Mouse (Mus musculus) liver, embryonic 12.5 days (tissue): ENCODE data around the gene Sh3bgrl2. TPM values are rescaled to one million over a fixed set of nuclear protein-coding genes. Genes with fewer than 3 reads are reported as not detected.
A peak's percentile ranks its signal among the peaks of the same experiment; 100 is the strongest.

Source experiments
- ATAC-seq: fragments of 200-750 bp; cut with Nextera tagmentation; 2 replicates; pipeline ENCODE4 v1.8.0; 2017; ENCODE audit warnings: moderate number of reproducible peaks, mild to moderate bottlenecking, moderate library complexity
- H3K27ac ChIP-seq: fragments of 300-500 bp; sonication (generic); 2 replicates; pipeline ENCODE4 v1.5.1; 2016; ENCODE audit warnings: mild to moderate bottlenecking
- H3K27me3 ChIP-seq: fragments of 300-500 bp; sonication (generic); replicated peaks from 2 replicates; pipeline ENCODE4 v1.6.1; 2016; ENCODE audit warnings: mild to moderate bottlenecking, moderate library complexity
- H3K36me3 ChIP-seq: fragments of 300-500 bp; sonication (generic); 2 replicates; pipeline ENCODE4 v1.6.1; 2016; ENCODE audit warnings: mild to moderate bottlenecking, moderate library complexity
- H3K4me1 ChIP-seq: fragments of 300-500 bp; sonication (generic); 2 replicates; pipeline ENCODE4 v1.6.1; 2016
- H3K4me2 ChIP-seq: fragments of 300-500 bp; sonication (generic); 2 replicates; pipeline ENCODE4 v1.6.1; 2016; ENCODE audit warnings: mild to moderate bottlenecking, moderate library complexity
- H3K4me3 ChIP-seq: fragments of 300-500 bp; sonication (generic); 2 replicates; pipeline ENCODE4 v1.5.1; 2016; ENCODE audit warnings: mild to moderate bottlenecking, moderate library complexity
- H3K9ac ChIP-seq: fragments of 300-500 bp; sonication (generic); 2 replicates; pipeline ENCODE4 v1.6.1; 2016; ENCODE audit warnings: mild to moderate bottlenecking, moderate library complexity
- H3K9me3 ChIP-seq: fragments of 300-500 bp; sonication (generic); replicated peaks from 2 replicates; pipeline ENCODE4 v1.6.1; 2016; ENCODE audit warnings: mild to moderate bottlenecking, moderate library complexity
- WGBS: fragments of 180-500 bp; shearing (Covaris S2); methylation state at CpG from one replicate; pipeline ENCODE4 v1.1.7; 2016; ENCODE audit not compliant: insufficient replicate concordance; 5-methylcytosine and 5-hydroxymethylcytosine counted together
- polyA plus RNA-seq: library from polyadenylated mRNA; unstranded; fragments of >200 nt; fragmentation: Nextera tagmentation; extraction: Ambion mirVana; gene quantifications from 2 replicates; pipeline ENCODE4 v1.2.1, GENCODE M21; 2016

Gene Sh3bgrl2
- polyA plus RNA-seq, 1 experiment from 2014 or later, result 9.7 TPM

DNA sequence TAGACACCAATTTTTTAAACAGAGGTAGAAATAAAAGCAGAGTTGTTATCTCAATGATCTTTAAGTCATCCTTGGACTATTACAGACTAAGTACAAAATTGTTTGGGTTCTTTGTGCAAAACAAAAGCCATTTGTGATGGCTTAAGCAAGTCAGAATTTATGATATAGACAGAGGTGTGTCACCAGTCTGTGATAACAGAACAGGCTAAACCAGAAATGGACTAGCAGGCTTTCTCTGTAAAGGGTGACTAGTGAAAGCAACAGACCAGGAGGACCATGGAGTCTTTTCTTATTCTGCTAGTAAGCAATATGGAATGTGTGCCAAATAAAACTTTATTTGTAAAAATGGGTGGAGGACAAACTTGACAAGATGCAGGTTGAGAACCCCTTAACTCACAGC, 2.9 kb upstream of the Sh3bgrl2 start:
- H3K4me1 ChIP-seq, result peaks cover 14% of the 10 kb centered on the region
- no peak overlapping the region for H3K4me3 ChIP-seq
- no peak overlapping the region for H3K4me2 ChIP-seq
- no peaks in the 10 kb centered on the region for H3K9me3 ChIP-seq
- no peaks in the 10 kb centered on the region for H3K36me3 ChIP-seq
- peaks cover 23% of the 10 kb centered on the region for H3K27me3 ChIP-seq
- no peak for ATAC-seq
- no peak overlapping the region for H3K27ac ChIP-seq
- no peak overlapping the region for H3K9ac ChIP-seq

DNA sequence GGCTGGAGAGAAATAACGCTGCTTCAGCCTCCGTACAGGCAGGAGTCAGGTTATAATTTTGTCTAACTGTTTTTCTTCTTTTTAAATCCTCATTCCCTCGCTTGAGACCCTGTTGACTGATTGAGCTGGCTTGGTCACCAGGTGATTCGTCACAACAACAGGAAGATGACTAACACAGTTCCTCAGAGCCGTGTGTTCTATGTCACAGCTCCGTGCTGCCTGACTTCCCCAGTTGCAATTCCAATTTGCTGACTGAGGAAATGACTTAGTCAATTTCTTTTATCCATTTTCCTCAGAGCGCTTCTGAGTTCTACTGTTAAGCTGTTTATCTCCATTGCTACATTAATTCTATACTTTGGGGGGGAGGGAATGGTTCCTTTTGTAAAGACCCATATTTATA, 1.8 kb upstream of the Sh3bgrl2 start:
- no peak for ATAC-seq
- H3K9me3 ChIP-seq, result no peaks in the 10 kb centered on the region
- WGBS, result 51% methylated on average over 7 of the region's 7 CpGs
- peaks cover 23% of the 10 kb centered on the region for H3K27me3 ChIP-seq
- no peak overlapping the region for H3K27ac ChIP-seq
- H3K36me3 ChIP-seq, result no peaks in the 10 kb centered on the region
- no peak overlapping the region for H3K4me2 ChIP-seq
- H3K4me3 ChIP-seq, result no peak overlapping the region
- H3K9ac ChIP-seq, result no peak overlapping the region
- H3K4me1 ChIP-seq, result peaks cover 8% of the 10 kb centered on the region; the same call in 1 of the 2 replicates

DNA sequence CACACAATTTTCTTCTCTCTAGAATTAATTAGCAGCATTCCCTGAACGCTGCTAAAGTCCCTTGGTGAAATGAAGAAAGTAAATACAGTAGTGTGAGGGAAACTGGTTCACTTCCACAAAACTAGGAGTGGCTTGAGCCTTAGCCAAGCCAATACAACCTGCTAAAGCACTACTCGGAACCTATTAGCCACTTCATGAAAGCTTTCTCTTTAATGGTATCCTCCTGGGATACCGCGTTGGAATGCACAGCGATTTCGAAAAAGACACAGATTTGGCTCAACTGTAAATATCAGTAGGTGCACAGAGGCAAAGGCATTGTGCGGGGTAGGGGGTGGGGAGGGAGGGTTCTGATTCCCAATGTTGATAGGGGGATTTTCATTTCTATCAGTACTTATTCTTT, 898 bp upstream of the Sh3bgrl2 start:
- ATAC-seq, result no peak
- H3K27me3 ChIP-seq, result peaks cover 23% of the 10 kb centered on the region
- H3K36me3 ChIP-seq, result no peaks in the 10 kb centered on the region
- H3K27ac ChIP-seq, result no peak overlapping the region
- peaks cover 8% of the 10 kb centered on the region; the same call in 1 of the 2 replicates for H3K4me1 ChIP-seq
- H3K4me2 ChIP-seq, result no peak overlapping the region; the same call in 1 of the 2 replicates
- H3K9me3 ChIP-seq, result no peaks in the 10 kb centered on the region
- 61% methylated on average over 7 of the region's 7 CpGs for WGBS
- no peak overlapping the region for H3K4me3 ChIP-seq
- H3K9ac ChIP-seq, result no peak overlapping the region

DNA sequence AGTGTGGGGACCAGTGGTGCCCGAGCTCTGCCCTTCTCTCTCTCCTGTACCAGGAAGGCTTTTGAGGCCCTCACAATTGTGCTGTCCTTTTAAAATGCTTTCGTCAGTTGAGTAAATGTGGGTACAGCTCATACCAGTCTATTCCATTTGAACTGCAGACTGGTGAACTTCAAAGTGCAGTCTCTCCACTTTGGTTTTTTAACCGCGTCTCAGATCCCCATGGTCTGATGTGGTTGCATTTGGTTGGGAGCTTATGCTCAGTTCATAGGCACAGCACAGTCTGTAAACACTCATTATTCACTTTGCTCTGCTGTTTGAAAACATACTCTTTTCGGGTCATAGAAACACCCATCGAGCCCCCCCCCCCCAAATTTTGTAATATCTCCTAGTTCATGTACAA, 1.7 kb downstream of the Sh3bgrl2 start:
- Histone ChIP-seq H3K4me1 (peaks cover 8% of the 10 kb centered on the region; the same call in 1 of the 2 replicates), H3K9ac (no peak overlapping the region), H3K27ac (no peak overlapping the region), H3K4me2 (0 out of 2 replicates have a peak overlapping the region, but pooled peaks have one; percentile 4), H3K9me3 (no peaks in the 10 kb centered on the region), H3K27me3 (peaks cover 23% of the 10 kb centered on the region), H3K4me3 (no peak overlapping the region), H3K36me3 (no peaks in the 10 kb centered on the region)
- ATAC-seq, result no peak
- WGBS, result 69% methylated on average over 6 of the region's 6 CpGs

DNA sequence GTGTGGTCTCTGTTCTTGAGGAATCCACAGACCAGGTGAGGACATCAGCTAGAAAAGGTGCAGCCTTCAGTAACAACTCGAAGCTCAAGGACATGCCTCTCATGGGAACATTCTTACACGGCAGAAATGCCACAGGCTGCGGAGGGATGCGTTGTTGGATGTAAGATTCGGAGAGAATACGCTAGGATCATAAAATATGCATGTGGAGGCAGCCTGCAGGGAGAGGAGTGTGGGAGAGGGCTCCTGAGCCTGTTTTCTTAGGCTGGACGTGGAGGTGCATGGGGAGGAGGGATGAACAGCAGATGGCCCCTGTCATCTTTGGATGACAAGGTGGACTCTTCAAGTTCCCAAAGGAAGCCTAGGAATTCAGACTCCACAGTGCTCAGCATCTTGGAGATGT, 3.0 kb downstream of the Sh3bgrl2 start:
- no peak for ATAC-seq
- WGBS, result 70% methylated on average over 7 of the region's 7 CpGs
- peaks cover 23% of the 10 kb centered on the region for H3K27me3 ChIP-seq
- H3K36me3 ChIP-seq, result no peaks in the 10 kb centered on the region
- H3K4me2 ChIP-seq, result no peak overlapping the region
- H3K9ac ChIP-seq, result no peak overlapping the region
- no peak overlapping the region for H3K4me3 ChIP-seq
- no peaks in the 10 kb centered on the region for H3K9me3 ChIP-seq
- peaks cover 8% of the 10 kb centered on the region; the same call in 1 of the 2 replicates for H3K4me1 ChIP-seq
- H3K27ac ChIP-seq, result no peak overlapping the region

DNA sequence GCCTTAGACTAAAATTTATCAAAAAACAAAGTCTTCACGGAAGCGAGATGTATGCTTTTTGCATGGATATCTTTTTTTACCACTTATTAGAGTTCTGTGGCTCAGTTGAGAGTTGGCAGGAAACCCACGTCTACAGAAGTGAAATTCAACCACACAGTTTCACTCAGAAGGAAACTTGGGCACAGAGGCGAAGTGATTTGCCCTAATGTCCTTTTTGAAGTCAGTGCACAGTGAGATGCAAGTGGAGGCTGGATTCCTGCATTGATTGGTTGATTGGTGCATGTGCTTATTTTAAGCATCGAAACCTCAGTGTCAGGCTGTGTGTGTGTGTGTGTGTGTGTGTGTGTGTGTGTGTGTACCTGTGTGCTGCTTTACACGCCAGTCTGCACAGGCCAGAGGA, 3.5 kb downstream of the Sh3bgrl2 start:
- Histone ChIP-seq H3K4me2 (no peak overlapping the region), H3K4me1 (peaks cover 8% of the 10 kb centered on the region; the same call in 1 of the 2 replicates), H3K9me3 (no peaks in the 10 kb centered on the region), H3K27me3 (peaks cover 23% of the 10 kb centered on the region), H3K36me3 (no peaks in the 10 kb centered on the region), H3K9ac (no peak overlapping the region), H3K27ac (no peak overlapping the region), H3K4me3 (no peak overlapping the region)
- no peak for ATAC-seq
- WGBS, result 63% methylated on average over 6 of the region's 6 CpGs

DNA sequence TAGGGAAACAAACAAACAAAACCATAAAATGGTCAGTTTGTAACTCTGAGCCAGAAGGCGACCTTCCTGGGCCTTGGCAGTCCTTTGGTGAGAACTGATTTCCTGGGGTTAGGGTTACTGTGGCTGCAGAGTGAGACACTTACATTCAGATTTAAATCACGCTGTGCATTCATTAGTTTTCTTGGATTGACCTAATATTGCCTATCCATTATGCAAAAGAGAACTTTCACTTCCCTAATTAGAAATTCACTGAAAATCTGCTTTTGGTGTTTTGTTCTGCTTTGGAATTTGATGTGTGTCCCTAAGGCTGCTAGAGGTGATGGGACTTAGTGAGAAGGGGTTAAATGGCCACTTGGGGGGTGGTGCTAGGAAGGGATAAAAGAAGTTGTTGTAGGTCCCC, 7.5 kb downstream of the Sh3bgrl2 start:
- Histone ChIP-seq H3K4me2 (no peak overlapping the region), H3K27ac (no peak overlapping the region), H3K27me3 (no peaks in the 10 kb centered on the region), H3K9ac (no peak overlapping the region), H3K4me1 (no peaks in the 10 kb centered on the region), H3K9me3 (no peaks in the 10 kb centered on the region), H3K36me3 (no peaks in the 10 kb centered on the region), H3K4me3 (no peak overlapping the region)
- WGBS, result 62% methylated on average over 2 of the region's 2 CpGs
- no peak for ATAC-seq

DNA sequence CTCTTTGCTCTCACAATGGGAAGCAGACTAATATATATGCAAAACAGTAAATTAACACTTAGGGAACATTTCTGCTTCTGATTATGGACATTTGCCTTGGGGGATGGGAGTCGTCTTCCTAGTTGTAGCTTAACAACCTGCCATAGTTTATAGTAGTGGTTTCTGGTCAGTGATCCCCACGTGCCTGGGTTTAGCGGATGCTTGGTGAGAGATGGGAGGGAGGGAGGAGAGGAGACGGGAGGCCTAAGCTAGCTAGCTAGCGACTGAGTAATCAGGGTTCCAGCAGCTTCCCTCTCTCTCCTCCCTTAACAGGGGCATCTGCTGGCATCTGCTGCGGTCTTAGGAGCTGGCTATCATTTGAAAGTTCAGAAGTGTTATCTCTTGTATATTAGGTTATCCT, 8.1 kb downstream of the Sh3bgrl2 start:
- Histone ChIP-seq H3K4me2 (no peak overlapping the region), H3K36me3 (no peaks in the 10 kb centered on the region), H3K4me3 (no peak overlapping the region), H3K4me1 (no peaks in the 10 kb centered on the region), H3K27me3 (no peaks in the 10 kb centered on the region), H3K9me3 (no peaks in the 10 kb centered on the region), H3K9ac (no peak overlapping the region), H3K27ac (no peak overlapping the region)
- 30% methylated on average over 6 of the region's 6 CpGs for WGBS
- ATAC-seq, result no peak

DNA sequence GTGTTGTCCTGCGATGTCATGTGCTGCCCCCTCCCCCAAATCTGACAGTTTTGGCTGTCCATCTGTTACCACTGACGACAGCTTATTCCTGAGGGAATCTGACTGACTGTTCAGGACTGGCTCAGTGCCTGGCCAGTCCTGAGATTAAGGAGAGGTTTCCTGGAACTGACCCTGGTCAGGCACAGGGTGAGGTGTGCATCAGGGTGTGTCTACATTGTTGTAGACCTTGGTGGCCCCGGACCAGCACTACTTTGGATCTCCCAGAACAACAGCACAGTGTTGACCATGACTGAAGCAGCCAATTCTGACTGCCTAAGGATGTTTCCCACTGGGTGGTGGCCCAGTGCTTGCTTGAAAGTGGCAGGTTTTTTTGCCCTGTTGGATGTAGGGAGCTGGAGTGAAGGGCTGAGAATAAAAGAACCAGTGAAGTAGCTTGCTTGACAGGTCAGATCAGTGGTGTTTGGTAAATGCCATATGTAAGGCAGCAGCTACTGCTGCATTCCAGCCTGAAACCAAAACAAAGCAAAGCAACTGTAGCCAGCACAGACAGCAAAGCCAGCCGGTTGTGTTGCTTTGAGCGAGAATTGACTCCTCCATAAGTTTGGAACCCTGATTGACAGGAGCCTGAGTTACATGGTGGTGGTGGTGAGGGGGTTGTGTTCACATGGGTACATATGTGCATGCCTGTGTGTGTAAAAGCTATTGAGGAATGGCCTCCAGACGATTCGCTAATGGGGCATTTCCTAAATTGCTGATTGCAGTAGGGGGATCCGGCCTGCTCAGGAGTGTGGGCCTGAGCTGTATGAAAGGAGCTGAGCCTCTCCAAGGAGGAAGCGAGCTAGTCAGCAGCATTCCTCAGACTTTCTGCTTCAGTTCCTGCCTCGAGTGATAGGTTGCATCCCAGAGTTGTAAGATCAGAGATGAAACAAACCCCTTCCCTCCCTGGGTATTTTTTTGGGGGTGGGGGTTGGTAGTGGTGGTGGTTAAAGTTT, 8.9 kb downstream of the Sh3bgrl2 start:
- Histone ChIP-seq H3K27ac (no peak overlapping the region), H3K4me3 (no peak overlapping the region), H3K27me3 (no peaks in the 10 kb centered on the region), H3K9me3 (no peaks in the 10 kb centered on the region), H3K9ac (no peak overlapping the region), H3K4me2 (no peak overlapping the region), H3K4me1 (no peaks in the 10 kb centered on the region), H3K36me3 (no peaks in the 10 kb centered on the region)
- WGBS, result 53% methylated on average over 10 of the region's 10 CpGs
- peak; percentile 37; the same call in 1 of the 2 replicates for ATAC-seq

DNA sequence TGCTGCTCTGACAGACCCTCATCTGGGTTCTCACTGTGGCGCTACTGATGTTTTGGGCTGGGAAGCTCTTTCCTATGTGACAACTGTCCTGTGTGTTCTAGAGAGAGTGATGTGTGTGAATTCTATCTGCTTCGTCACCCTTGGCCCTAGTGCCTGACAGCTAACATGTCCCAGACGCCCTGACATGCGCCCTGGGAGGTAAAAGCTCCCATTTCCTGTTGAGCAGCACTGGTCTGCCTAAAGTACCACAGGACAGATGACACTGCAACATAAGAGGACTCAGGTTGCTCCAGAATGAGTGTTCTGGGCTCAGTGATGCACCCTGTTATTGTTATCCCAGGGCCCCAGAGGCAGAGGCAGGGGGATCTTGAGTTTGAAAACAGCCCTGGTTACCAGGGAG, 12.5 kb downstream of the Sh3bgrl2 start:
- ATAC-seq, result no peak; the same call in 1 of the 2 replicates
- H3K27me3 ChIP-seq, result no peaks in the 10 kb centered on the region
- WGBS, result 62% methylated on average over 4 of the region's 4 CpGs
- no peak overlapping the region for H3K9ac ChIP-seq
- H3K4me1 ChIP-seq, result peaks cover 1% of the 10 kb centered on the region; the same call in 1 of the 2 replicates
- no peak overlapping the region for H3K27ac ChIP-seq
- H3K36me3 ChIP-seq, result no peaks in the 10 kb centered on the region
- H3K9me3 ChIP-seq, result no peaks in the 10 kb centered on the region
- no peak overlapping the region for H3K4me2 ChIP-seq
- no peak overlapping the region for H3K4me3 ChIP-seq

DNA sequence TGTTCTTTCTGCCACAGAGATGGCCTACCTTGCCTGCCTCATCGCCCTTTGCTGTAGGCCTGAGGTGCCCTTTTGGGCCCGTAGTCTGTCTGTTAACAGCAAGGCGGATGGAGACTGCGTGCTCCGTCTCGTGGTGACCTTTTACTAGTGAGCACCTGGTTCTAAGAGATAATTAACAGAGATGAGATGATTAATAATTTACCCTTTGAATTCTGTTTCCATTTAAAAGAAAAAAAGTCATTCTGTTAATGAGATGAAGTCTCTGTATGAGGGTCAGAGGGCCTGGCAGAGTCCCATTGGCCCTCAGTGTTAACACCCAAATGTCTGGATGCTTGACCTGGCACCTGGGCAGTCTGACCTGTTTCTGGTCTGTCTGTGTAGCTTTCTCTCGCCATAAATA, 14.8 kb downstream of the Sh3bgrl2 start:
- no peak for ATAC-seq
- H3K4me1 ChIP-seq, result peaks cover 14% of the 10 kb centered on the region; the same call in 1 of the 2 replicates
- WGBS, result 70% methylated on average over 7 of the region's 7 CpGs
- no peak overlapping the region for H3K9ac ChIP-seq
- no peak overlapping the region for H3K27ac ChIP-seq
- H3K4me3 ChIP-seq, result no peak overlapping the region
- no peaks in the 10 kb centered on the region for H3K36me3 ChIP-seq
- H3K27me3 ChIP-seq, result no peaks in the 10 kb centered on the region
- H3K9me3 ChIP-seq, result no peaks in the 10 kb centered on the region
- no peak overlapping the region for H3K4me2 ChIP-seq

DNA sequence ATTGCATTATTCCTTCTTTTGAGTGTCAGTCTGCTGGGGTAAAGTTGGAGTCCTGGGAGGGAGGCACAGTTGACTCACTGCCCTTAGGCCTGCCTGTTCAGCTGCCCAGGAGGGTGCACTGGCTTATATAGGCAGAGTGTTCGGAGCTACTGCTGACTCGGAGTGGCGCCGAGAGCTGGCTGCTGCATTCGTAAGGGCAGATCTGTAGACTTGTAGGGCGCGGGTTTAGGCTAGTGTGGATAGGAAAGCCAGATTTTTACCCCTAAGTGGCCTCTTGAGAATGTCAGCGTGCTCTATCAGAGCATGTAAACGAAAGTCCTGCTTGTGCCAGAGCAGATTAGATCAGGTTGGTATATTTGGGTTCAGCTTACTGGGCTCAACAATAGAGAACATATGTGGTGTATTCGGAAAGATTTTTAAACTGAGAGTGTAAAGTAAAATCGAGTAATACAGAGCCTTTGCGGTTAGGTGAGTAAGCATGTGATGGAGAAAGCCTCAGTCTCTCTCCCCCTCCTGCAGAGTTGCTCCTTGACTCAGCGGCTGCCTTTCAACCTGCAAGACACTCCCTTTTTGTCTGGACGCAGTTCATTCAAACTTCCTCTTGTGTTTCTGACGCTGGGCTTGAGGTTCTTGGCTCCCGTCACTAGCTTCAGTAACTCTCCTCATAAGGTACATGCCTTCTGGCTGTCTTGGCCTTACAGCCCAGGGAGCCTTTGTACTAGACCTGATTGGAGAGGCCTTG, 15.9 kb downstream of the Sh3bgrl2 start:
- Histone ChIP-seq H3K4me1 (peaks cover 14% of the 10 kb centered on the region; the same call in 1 of the 2 replicates), H3K27me3 (no peaks in the 10 kb centered on the region), H3K27ac (no peak overlapping the region), H3K4me2 (no peak overlapping the region), H3K9ac (no peak overlapping the region), H3K36me3 (no peaks in the 10 kb centered on the region), H3K4me3 (no peak overlapping the region), H3K9me3 (no peaks in the 10 kb centered on the region)
- ATAC-seq, result no peak
- 55% methylated on average over 16 of the region's 16 CpGs for WGBS
